Mouse (Mus musculus) cerebellum, adult 9-11 months (tissue): ENCODE measurements around the gene Olfr1123.
A peak's percentile ranks its signal among the peaks of the same experiment; 100 is the strongest.
"Not testable (repeated sequence)": the region's sequence is repeated elsewhere in the genome, so short reads cannot be mapped to it uniquely, and the experiment has no call there.

ENCODE experiments used
- DNase-seq: peaks from one replicate; pipeline ENCODE4 v3.0.0; 2022

Gene Olfr1123

DNA sequence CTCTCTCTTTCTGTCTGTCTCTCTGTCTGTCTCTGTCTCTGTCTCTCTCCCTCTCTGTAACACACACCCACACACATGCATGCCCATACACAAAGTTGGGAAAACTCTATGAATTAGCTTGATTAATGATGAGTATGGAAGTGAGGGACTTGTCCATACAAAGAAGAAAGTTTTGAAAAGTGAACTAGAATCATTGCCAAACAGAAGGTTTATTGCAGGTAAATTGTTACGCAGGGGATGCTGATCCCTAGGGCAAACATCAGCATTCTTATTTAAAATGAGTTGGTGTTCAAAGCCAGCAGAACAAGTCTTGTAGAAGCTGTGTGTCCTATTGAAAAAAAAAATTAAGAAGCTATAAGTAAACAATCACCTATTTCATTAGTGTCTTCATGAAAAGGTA, at the start of gene Olfr1123:
Gene Olfr1123 (plus strand): TSS at position 301 of the 400 bp plus-strand sequence.
- DNase-seq, result no peak

DNA sequence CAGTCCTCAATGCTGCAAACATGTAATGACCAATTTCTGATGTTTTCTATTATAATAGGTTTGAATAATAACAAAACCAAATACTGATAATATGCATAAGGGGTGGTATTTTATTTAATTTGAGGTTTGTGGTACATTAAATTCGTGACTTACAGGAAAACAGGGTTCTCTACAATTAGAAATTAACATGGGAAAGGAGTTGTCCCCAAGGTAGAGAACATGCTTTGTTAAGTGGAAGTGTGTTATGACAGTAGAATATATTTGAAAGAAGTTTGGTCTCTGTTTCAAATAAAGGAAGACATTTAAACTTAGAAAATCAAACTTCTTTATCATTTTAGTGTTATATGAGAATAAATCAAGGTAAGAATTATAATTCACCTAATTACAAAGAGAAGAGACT, 46.8 kb upstream of the Olfr1123 start, which contains the start of gene Olfr1121:
Gene Olfr1121 (plus strand): TSS at position 301 of the 400 bp plus-strand sequence.
- no peak for DNase-seq

DNA sequence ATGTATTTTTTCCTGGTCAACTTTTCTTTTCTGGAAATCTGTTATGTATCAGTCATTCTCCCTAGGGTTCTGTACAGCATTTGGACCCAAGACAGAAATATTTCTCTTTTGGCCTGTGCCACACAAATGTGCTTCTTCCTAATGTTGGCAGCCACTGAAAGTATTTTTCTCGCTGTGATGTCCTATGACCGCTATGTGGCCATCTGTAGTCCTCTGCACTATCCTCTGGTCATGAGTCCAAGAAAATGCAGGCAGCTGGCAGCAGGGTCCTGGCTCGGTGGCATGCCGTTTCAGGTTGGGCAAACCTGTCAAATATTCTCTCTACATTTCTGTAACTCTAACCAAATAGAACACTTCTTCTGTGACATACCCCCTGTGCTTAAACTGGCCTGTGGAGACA, 44.7 kb upstream of the Olfr1123 start:
- peak; percentile 80 for DNase-seq

DNA sequence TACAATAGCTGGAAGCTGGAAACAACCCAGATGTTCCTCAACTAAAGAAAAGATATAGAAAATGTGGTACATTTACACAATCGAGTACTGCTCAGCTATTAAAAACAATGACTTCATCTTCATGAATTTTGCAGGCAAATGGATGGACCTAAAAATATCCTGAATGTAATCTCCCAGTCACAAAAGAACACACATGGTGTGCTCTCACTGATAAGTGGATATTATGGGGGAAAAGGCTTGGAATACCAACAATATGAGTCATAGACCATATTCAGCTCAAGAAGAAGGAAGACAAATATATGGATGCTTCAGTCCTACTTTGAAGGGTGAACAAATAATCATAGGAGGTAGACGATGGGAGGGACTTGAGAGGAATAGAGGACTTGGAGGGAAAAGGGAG, 32.5 kb upstream of the Olfr1123 start:
- no peak for DNase-seq

DNA sequence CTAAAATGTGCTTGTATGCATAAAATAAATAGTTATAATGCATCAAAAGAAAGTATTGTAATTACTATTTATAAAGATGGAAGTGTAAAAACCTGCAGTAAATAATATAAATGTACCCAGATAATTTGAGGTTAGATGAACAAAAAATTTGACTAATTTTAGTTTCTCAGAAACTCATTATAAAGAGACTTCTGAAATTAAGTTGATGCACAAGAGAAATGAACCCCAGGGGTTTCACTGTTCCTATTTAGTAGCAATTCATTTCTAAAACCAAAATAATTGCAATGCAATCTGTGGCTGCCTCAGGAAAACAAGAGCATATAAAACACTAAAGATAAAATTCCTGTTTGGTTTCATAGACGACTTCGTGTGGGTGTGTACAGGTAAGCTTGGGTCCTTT, 30.9 kb upstream of the Olfr1123 start, which contains the start of gene Olfr1122:
Gene Olfr1122 (plus strand): TSS at position 301 of the 400 bp plus-strand sequence.
- no peak for DNase-seq

DNA sequence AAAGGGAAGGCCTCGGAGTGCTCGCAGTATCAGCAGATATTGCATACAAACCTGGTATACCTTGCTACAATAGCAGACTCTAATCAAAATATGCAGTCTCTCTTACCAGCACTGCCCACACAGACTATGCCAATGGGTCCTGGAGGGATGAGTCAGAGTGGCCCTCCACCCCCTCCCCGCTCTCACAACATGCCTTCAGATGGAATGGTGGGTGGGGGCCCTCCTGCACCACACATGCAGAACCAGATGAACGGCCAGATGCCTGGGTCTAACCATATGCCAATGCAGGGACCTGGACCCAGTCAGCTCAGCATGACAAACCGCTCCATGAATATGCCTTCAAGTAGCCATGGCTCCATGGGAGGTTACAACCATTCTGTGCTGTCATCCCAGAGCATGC, 22.8 kb upstream of the Olfr1123 start:
- not testable (repeated sequence) for DNase-seq

DNA sequence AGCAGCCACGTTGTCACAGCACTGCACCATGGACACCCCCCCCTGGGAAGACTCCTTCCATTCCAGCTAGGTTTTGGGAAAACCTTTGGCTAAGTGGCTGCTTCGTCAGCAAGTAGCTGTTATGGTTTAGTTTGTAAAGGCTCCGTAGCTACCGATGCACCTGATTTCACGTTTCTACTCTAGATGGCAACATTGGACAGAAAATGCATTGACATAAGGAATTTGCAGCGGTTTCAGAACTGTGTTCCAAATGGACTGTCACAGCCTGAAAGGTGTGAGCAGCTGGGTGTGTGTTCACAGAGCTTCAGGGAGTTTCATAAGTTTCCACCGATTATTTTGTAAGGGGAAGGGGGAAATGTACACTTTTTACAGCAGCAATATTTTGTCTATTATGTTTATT, 21.7 kb upstream of the Olfr1123 start:
- DNase-seq, result not testable (repeated sequence)

DNA sequence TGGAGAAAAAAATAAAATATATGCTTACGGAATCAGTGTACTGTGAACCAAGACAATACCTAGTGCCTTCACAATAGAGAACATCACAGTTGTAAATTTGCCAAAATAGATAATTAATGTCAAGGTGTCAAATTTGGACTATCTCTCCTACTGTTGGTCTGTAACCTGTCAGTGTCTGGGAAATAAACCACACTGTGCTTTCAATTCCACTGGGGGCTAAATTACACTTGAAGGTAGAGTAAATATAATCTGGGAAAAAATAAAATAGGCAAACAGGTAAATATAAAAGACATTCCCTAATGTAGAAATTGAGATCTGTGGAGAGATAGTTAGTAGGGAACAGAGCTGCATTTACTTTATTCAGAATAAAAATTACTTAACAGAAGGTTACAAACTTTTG, 13.5 kb downstream of the Olfr1123 start, which contains the start of gene Olfr1124:
Gene Olfr1124 (plus strand): TSS at position 301 of the 400 bp plus-strand sequence.
- DNase-seq, result no peak

DNA sequence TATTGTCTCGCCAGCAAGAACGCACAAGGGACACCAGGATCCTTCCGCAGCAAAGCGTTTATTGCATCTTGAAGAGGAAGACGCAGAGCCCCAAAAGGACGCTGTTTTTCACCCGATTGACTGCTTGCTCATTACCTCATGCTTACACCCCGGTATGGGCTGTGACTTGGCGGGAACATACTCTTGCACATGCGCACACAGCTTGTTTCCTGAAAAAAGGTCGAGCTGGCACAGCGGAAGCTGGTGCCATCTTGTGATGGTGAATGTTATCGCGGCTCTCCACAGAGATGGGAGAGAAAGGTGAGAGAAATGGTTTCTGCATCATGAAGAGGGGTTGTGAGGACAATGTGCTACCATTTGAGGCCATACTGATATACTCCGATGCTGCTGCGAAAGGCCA, 21.3 kb downstream of the Olfr1123 start:
- no peak for DNase-seq

DNA sequence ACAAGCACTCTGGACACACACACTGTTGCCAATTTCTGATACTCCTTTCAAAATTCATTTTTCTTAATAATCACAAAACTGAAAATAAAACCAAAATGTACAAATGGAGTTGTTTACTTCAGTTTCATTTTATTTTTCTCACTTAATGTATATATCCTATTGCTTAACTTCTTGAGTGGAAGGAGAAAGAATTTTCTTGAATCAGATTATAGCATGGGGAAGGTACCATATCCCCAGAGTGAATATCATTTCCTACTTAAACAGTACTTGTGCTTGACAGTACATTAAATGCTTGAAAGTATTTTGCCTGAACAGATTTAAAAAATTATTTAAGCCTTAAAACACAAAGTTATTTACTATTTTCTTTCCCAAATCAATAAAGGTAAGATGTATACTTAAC, 37.2 kb downstream of the Olfr1123 start, which contains the start of gene Olfr1126:
Gene Olfr1126 (plus strand): TSS at position 301 of the 400 bp plus-strand sequence.
- no peak for DNase-seq

DNA sequence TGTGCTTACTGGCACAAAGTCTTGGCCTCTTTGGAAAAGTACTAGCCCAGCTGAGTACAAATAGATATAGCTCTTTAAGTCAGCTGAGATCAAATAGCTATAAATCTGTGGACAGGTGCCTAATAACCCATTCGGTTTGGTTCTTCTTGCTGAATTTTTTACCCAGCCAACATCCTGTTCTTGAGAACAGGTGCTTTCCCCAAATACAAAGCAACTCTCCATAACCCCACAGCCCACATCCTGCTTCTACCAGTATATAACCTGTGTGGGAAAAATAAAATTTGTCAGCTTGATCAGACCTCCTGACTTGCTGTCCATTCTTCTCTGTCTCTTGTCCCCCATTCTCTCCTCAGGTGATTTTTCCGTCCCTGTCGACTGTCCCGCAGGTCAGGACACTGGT, 45.3 kb downstream of the Olfr1123 start:
- DNase-seq, result no peak
